Mouse (Mus musculus) forebrain, embryonic 10.5 days (tissue): ENCODE data around the gene Cma2. TPM values are rescaled to one million over a fixed set of nuclear protein-coding genes. Genes with fewer than 3 reads are reported as not detected.
A peak's percentile ranks its signal among the peaks of the same experiment; 100 is the strongest.

Experiments
- DNase-seq: peaks from one replicate; pipeline ENCODE4 v3.0.0-alpha.2; 2017; ENCODE audit warnings: low spot score; ENCODE audit errors: extremely low spot score
- H3K27ac ChIP-seq: fragments of 300-500 bp; sonication (generic); 2 replicates; pipeline ENCODE4 v1.5.1; 2016; ENCODE audit warnings: mild to moderate bottlenecking
- H3K27me3 ChIP-seq: fragments of 300-500 bp; sonication (generic); 2 replicates; pipeline ENCODE4 v1.6.1; 2016; ENCODE audit warnings: mild to moderate bottlenecking; ENCODE audit not compliant: poor library complexity, severe bottlenecking
- H3K36me3 ChIP-seq: fragments of 300-500 bp; sonication (generic); replicated peaks from 2 replicates; pipeline ENCODE4 v1.6.1; 2016; ENCODE audit warnings: mild to moderate bottlenecking, moderate library complexity
- H3K4me1 ChIP-seq: fragments of 300-500 bp; sonication (generic); 2 replicates; pipeline ENCODE4 v1.6.1; 2016
- H3K4me3 ChIP-seq: fragments of 300-500 bp; sonication (generic); 2 replicates; pipeline ENCODE4 v1.5.1; 2016; ENCODE audit warnings: mild to moderate bottlenecking, moderate library complexity
- H3K9me3 ChIP-seq: fragments of 300-500 bp; sonication (generic); 2 replicates; pipeline ENCODE4 v1.6.1; 2016; ENCODE audit warnings: mild to moderate bottlenecking, moderate library complexity
- WGBS: fragments of 180-500 bp; shearing (Covaris S2); methylation state at CpG from one replicate; pipeline ENCODE4 v1.1.7; 2016; 5-methylcytosine and 5-hydroxymethylcytosine counted together
- polyA plus RNA-seq: library from polyadenylated mRNA; unstranded; fragments of >200 nt; fragmentation: Nextera tagmentation; extraction: Ambion mirVana; gene quantifications from 2 replicates; pipeline ENCODE4 v1.2.1, GENCODE M21; 2016

The Cma2 gene
- not detected in 2 replicates for polyA plus RNA-seq

DNA sequence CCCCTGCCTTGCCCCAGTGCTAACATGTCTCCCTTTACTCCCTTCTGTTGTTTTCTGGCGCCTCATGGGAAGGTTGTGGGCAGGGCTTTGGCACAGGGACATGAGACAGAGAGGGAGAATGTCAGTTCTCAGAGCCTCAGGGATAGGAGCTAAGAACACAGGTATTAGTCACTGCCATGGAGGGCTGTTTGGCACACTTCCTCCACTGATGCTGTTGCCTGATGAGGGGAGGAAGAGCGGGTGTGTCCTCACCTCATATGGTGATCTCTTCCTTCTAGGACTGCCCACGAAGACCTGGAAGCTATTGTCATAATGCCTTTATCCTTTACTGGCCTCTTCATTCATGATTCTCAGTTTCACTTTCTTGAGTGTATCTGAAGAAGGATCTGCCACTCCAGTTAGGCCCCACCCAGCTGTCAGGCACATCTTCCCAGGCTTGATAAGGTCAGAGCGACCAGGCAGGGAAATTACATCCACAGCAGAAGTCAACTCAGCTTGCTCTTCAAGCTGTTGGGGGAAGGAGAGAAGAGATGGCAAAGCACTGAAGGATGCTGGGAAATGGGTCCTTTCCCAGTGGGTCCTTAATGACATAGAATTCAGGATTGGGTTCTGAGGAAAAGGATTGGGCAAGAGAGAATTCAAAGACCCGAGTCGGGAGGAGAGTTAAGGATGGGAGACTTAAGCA, at the start of gene Cma2:
Gene Cma2 (plus strand): TSS at position 635 of the 685 bp plus-strand sequence.
- WGBS, result 90% methylated on average over 6 of the region's 6 CpGs
- no peak for DNase-seq
- Histone ChIP-seq H3K36me3 (no peaks in the 10 kb centered on the region), H3K27me3 (no peaks in the 10 kb centered on the region), H3K4me1 (no peaks in the 10 kb centered on the region), H3K4me3 (no peak within 1 kb of the TSS), H3K9me3 (no peaks in the 10 kb centered on the region), H3K27ac (no peak within 1 kb of the TSS)

DNA sequence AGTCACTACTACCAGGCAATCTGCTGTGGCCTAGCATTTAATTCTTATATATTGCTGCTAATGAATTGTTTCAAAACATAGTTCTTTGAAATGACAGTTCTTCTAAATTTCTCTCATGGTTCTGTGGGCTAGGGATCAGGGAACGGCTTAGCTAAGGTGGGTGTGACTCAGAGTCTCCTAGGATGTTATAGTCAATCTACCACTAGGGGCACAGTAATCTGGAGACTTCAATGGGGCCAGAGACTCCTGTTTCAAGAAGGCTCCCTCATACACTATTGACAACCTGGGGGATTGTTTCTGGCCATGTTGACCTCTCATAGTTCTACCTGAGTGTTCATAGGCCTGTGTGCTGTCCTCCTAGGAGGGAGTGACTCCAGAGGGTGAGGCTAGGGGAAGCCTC, 45.3 kb upstream of the Cma2 start:
- Histone ChIP-seq H3K27ac (no peak overlapping the region), H3K4me1 (peaks cover 8% of the 10 kb centered on the region), H3K9me3 (no peaks in the 10 kb centered on the region), H3K36me3 (no peaks in the 10 kb centered on the region), H3K27me3 (no peaks in the 10 kb centered on the region), H3K4me3 (no peak overlapping the region)
- no peak for DNase-seq
- WGBS, result 44% methylated on average over 1 of the region's 1 CpGs

DNA sequence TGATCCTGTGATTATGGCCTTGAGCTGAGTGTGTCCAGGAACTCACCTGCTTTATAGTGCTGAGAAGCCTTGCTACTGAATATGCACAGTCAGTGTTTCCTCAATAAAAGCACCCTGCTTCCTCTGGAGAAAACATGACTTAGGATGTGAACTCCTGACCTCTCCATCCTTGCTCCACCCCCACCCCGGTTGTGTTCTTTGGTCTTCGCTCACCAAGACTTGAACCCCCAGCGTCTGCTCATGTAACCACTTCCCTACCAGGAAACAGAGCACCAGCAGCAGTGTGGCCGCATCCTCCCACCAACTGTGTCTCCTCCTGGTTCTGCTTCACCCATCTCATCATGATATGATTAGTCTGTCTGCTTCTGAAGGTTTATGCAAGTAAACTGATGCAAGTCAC, 37.4 kb upstream of the Cma2 start:
- Histone ChIP-seq H3K27ac (no peak overlapping the region), H3K4me3 (no peak overlapping the region), H3K4me1 (0 out of 2 replicates have a peak, but pooled peaks cover 5% of the 10 kb centered on the region), H3K9me3 (no peaks in the 10 kb centered on the region; the same call in 1 of the 2 replicates), H3K27me3 (no peaks in the 10 kb centered on the region), H3K36me3 (no peaks in the 10 kb centered on the region)
- DNase-seq, result no peak
- 67% methylated on average over 4 of the region's 4 CpGs for WGBS

DNA sequence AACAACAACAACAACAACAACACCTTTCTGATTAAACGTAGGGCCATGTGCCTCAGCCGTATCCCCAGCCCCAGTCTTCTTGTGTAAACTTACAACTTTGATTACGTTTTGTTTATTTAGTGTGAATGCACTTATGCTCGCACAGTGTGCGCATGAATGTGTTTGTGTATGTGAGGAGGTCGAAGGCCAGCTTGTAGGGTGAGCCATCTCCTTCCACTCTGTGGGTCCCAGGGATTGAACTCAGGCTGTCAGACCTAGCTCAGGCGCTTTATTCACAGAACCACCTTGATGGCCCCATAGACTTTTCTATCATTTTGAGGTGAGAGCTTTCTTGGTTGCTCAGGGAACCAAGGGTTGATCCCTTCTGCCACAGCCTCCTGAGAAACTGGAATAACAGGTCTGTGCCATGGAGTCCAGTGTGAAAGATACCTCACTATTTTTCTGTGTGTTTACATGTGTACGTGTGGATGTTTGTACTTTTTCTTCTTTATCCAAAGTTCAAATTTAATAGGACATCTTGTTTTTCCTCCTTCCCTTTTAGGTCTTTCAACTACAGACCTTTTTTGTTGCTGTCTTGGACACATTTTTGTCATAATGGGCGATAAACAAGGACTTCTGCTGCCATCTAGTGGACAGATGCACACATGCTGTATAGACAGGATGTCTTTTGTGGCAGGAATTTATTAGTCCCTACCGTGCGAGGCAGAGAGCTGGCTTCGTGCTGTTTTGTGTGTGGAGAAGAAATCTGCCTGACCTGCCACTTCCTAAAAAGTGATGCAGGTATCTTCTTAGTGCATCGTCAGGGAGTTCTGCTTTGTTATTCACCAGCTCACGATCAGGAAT, 32.3 kb upstream of the Cma2 start:
- Histone ChIP-seq H3K27ac (peak overlapping the region; percentile 45; the same call in 1 of the 2 replicates), H3K4me3 (no peak overlapping the region), H3K36me3 (no peaks in the 10 kb centered on the region), H3K9me3 (no peaks in the 10 kb centered on the region; the same call in 1 of the 2 replicates), H3K4me1 (peaks cover 17% of the 10 kb centered on the region), H3K27me3 (no peaks in the 10 kb centered on the region)
- WGBS, result 40% methylated on average over 14 of the region's 14 CpGs
- DNase-seq, result peak; percentile 77

DNA sequence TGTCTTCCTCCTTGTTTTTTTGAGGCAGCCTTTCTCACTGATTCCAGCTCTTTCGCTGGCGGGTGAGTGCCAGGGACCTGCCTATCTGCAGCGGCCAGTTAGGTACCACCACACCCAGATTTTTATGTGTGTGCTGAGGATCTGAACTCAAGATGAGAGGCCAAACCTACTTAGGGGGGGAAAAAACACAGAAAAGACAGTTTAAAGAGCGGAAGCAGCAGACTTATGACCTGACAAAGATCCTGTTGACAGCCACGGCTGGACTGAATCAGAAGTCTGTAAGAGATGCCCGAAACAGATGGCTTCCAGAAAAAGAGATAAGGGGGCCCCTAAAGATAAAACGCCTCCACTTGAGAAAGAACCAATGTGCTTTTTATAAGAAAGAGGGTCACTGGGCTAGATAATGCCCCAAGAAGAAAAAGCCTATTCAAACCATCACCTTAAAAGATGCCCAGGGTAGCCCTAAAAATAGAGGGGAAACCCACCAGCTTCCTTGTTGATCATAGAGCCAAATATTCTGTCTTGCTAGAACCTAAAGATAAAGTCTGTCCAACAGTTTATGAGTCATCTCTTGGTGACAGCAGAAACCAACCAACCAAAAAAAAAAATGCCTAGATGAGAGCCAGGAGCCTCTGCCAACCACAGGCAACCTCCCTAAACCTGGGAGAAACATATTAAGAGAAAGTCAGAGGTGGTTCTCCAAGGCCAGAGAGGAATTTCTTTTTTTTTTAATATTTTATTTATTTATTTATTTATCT, 28.1 kb upstream of the Cma2 start:
- no peaks in the 10 kb centered on the region for H3K9me3 ChIP-seq
- WGBS, result 85% methylated on average over 7 of the region's 7 CpGs

DNA sequence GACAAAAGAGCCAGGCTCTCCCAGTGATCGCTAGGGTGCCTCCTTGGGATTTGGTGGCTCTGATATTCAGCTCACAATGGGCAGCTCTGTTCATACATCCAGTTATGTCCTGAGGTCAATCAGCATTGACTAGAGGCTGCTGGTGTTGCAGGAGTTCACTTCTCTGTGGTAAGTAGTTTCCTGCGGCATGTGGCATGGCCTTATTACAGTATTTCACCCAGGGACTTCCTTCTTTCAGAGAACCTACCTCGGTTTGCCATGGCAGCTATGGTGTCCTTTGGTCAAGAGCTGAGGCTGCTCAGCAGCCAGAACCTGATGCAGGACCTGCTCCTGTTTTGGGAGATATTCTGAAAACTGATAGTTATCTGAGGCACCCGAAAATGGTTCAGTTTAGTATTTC, 23.9 kb upstream of the Cma2 start:
- Histone ChIP-seq H3K27me3 (no peaks in the 10 kb centered on the region), H3K36me3 (no peaks in the 10 kb centered on the region), H3K4me3 (no peak overlapping the region), H3K27ac (no peak overlapping the region), H3K9me3 (no peaks in the 10 kb centered on the region), H3K4me1 (no peaks in the 10 kb centered on the region)
- WGBS, result 82% methylated on average over 4 of the region's 4 CpGs
- DNase-seq, result no peak

More for the DNA sequence above, 28.1 kb upstream of the Cma2 start:
- Histone ChIP-seq H3K27ac (no peak overlapping the region), H3K27me3 (no peaks in the 10 kb centered on the region), H3K4me1 (peaks cover 14% of the 10 kb centered on the region), H3K36me3 (no peaks in the 10 kb centered on the region), H3K4me3 (no peak overlapping the region)
- DNase-seq, result no peak

DNA sequence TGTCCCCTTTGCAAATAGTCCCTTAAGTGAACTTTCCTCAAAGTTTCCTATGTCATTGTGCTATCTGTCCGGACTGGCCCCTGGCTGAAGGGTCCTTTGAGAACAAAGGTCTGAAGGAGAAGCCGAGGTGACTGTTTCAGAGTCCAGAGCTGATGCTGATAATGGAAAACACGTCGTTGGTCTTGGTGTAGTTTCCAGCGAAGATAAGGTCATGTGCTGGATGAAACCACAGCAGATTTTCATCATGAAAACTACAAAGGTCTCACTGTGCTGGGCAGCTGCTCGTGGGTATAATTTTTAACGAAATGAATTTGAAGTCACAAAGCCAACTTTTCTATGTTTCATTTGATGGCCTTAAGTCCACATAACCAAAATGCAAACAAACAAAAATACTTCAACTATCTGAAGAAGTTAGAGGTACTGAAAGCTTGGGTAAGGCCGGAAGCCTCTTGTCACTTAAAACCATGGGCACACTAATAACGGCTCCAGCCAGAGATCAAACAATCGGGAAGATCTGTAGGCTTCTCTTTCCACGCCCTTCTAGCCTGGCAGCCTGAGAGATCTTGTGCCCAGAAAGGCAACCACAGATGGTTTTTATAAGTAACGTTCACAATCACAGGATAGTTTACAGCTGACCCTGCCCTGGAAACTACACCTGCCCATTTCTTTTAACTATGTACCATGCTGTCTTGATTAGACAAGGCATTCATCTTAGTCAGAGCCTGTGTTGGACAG, 21.4 kb upstream of the Cma2 start:
- no peaks in the 10 kb centered on the region for H3K36me3 ChIP-seq
- WGBS, result 74% methylated on average over 12 of the region's 12 CpGs
- no peak for DNase-seq
- H3K27ac ChIP-seq, result no peak overlapping the region
- 0 out of 2 replicates have a peak, but pooled peaks cover 3% of the 10 kb centered on the region for H3K4me1 ChIP-seq
- no peaks in the 10 kb centered on the region for H3K9me3 ChIP-seq
- no peaks in the 10 kb centered on the region for H3K27me3 ChIP-seq
- H3K4me3 ChIP-seq, result no peak overlapping the region

DNA sequence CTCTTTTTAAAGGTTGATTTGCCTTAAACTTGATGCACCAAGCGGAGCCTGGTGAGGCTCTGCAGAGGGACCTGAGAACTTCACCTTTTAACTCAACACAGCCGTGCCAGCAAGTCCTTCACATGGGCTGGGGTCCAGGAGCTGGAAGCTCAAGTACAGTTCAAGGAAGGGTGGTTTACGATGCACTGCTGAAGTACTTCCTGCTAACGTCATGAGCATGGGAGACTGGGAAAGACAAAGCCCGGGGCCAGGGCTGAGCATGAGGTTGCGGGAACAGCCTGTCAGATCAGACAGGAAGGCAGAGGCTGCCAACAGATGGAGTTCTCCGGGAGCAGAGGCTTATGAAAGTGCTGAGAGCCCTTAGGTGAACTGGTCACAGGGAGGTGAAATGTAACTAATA, 17.2 kb upstream of the Cma2 start:
- no peak overlapping the region for H3K4me3 ChIP-seq
- WGBS, result 68% methylated on average over 7 of the region's 7 CpGs
- no peak overlapping the region for H3K27ac ChIP-seq

DNA sequence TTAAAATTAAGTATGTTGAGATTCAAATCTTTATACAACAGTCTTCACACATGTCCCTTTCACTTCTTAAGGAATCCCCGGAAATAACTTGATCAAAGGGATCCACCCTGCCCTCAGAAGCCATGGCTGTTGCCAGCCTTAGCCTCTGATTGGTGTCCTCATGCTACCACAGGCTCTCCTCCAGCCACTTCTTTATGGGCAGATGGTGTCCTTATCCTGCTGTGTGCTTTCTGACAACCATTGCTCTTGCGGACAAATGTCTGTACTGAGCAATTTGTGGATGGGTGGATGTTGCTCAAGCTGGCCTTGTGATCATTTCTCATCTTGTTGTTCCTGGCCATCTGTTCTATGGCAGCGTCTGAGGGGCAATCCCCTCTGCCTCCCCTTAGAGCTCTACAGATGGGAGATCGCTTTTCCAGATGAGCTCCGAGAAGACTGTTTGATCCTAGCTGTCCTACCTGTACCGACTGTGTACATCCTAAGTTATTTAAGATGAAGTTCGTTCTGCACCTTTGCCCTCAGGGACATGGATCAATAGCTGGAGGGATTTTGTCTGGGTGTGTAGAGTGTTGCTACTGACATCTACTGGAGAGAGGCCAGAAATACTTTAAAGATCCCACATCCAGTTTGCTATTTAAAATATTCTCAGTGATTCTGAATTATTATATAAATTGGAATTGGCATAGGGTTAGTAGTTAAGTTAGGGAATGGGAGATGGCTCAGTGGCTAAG, 10.5 kb upstream of the Cma2 start:
- Histone ChIP-seq H3K27me3 (no peaks in the 10 kb centered on the region), H3K36me3 (no peaks in the 10 kb centered on the region), H3K27ac (no peak overlapping the region), H3K4me3 (no peak overlapping the region), H3K9me3 (no peaks in the 10 kb centered on the region), H3K4me1 (no peaks in the 10 kb centered on the region)
- 62% methylated on average over 7 of the region's 7 CpGs for WGBS
- DNase-seq, result no peak

More for the DNA sequence above, 17.2 kb upstream of the Cma2 start:
- Histone ChIP-seq H3K27me3 (no peaks in the 10 kb centered on the region), H3K9me3 (no peaks in the 10 kb centered on the region), H3K4me1 (0 out of 2 replicates have a peak, but pooled peaks cover 3% of the 10 kb centered on the region), H3K36me3 (no peaks in the 10 kb centered on the region)
- DNase-seq, result no peak

DNA sequence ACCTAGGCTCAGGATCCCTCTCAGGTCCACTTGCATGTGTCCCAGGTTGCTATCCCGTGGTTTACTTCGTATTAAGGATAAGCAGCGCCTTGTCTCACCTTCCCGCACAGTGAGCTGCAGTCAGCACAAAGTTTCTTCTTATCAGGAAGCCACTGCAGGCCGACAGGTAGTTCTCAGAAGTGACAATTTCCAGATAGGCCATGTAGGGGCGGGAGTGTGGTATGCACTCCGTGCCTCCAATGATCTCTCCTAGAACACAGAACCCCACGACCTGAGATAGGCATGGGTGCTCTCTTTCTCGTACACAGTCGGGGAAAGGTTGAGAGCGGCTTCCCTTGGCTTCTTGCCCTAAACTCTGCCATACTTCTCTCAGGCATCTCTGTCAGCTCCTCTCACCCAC, 7.2 kb upstream of the Cma2 start:
- H3K9me3 ChIP-seq, result no peaks in the 10 kb centered on the region
- H3K27me3 ChIP-seq, result no peaks in the 10 kb centered on the region
- no peak overlapping the region for H3K27ac ChIP-seq
- H3K36me3 ChIP-seq, result no peaks in the 10 kb centered on the region
- no peaks in the 10 kb centered on the region for H3K4me1 ChIP-seq
- no peak for DNase-seq
- no peak overlapping the region for H3K4me3 ChIP-seq
- WGBS, result 89% methylated on average over 11 of the region's 11 CpGs

DNA sequence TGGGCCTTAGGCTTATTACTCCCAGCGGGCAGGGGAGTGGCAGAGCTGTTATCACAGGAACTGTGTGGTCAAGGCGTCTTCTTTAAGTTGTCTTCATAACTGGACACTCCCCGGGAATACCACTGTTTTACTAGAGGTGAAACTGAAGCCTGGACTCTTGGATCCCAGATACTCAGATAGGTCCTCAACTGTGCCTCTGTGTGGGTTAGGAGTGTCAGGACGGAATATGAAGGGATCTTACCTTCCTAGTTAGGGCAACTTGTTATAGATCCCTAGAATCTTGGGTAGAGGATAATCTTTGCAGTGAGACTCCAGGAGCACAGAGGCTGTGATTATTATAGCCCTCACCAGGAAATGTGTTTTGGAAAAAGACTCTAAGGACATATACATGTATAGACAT, 6.2 kb upstream of the Cma2 start, which contains the start of gene Cma1:
Gene Cma1 (minus strand): TSS at position 101 of the 400 bp plus-strand sequence.
- no peaks in the 10 kb centered on the region for H3K4me1 ChIP-seq
- H3K27ac ChIP-seq, result no peak within 1 kb of the TSS
- no peak for DNase-seq
- WGBS, result 87% methylated on average over 4 of the region's 4 CpGs
- H3K27me3 ChIP-seq, result no peaks in the 10 kb centered on the region
- no peaks in the 10 kb centered on the region for H3K9me3 ChIP-seq
- H3K36me3 ChIP-seq, result no peaks in the 10 kb centered on the region
- H3K4me3 ChIP-seq, result no peak within 1 kb of the TSS
